Mouse (Mus musculus): ENCODE measurements around the gene Mgme1.

The Mgme1 gene

GRCm38 (mm10) chr2:144308561-144308960 is 38.1 kb downstream of the Mgme1 start:
- no peak for DNase-seq

GRCm38 (mm10) chr2:144310273-144310672 is 39.8 kb downstream of the Mgme1 start:
- DNase-seq = no peak

DNA sequence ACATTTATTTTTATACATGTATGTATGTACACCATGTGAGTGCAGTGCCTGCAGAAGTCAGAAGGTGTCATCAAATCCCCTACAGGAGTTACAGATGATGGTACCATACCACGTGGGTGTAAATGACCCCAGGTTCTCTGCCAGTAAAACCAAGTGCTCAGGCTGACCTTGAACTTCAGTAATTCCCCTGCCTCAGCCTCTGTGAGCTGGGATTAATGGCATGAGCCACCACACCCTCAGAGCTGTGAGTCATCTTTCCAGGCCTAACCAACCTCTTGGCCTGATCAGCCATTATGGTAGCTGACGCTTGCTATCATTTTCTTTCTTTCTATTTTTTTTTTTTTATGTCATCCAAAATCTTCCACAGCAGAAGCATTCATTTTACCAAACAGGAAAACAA is 40.9 kb downstream of the Mgme1 start:
- no peak for DNase-seq

GRCm38 (mm10) chr2:144324218-144324617 is 53.8 kb downstream of the Mgme1 start:
- DNase-seq = no peak

GRCm38 (mm10) chr2:144329451-144329850 is 59.0 kb downstream of the Mgme1 start:
- no peak for DNase-seq

GRCm38 (mm10) chr2:144329937-144330336 is 59.5 kb downstream of the Mgme1 start:
- DNase-seq = no peak

- DNase-seq = peak; percentile 2
Measured at GRCm38 (mm10) chr2:144330352-144330959, 60.0 kb downstream of the Mgme1 start.

Measured in lung, postnatal 10 days (tissue).